Mouse (Mus musculus) CH12.LX (cell line): ENCODE measurements around the gene Bud23. TPM values are rescaled to one million over a fixed set of nuclear protein-coding genes. Genes with fewer than 3 reads are reported as not detected.

Experiments used
- DNase-seq: peaks from one replicate; pipeline ENCODE4 v3.0.0-alpha.2; 2013; ENCODE audit errors: extremely low read depth
- H3K27ac ChIP-seq: 2 replicates; pipeline ENCODE4 v1.5.1; 2012; ENCODE audit warnings: low read depth, mild to moderate bottlenecking, control low read depth, moderate library complexity; ENCODE audit not compliant: insufficient read depth
- H3K27me3 ChIP-seq: replicated peaks from 2 replicates; pipeline ENCODE3; 2012; ENCODE audit warnings: inconsistent platforms
- H3K36me3 ChIP-seq, 2 experiments: replicated peaks in 1 of 2; 2 replicates each; pipeline versions ENCODE3 to v1.6.1; 2012; ENCODE audit warnings: inconsistent platforms in 1 of 2, low read length in 1 of 2, mild to moderate bottlenecking in 1 of 2, mixed read lengths in 1 of 2, moderate library complexity in 1 of 2; ENCODE audit not compliant: control insufficient read depth in 1 of 2, insufficient read depth in 1 of 2
- H3K4me1 ChIP-seq, 2 experiments: 2 replicates each; pipeline ENCODE4 v1.6.1; 2012; ENCODE audit warnings: inconsistent platforms in 1 of 2, moderate library complexity in 1 of 2; ENCODE audit not compliant: insufficient read depth in 2 of 2, control insufficient read depth in 1 of 2
- H3K4me2 ChIP-seq: 2 replicates; pipeline ENCODE4 v1.6.1; 2012; ENCODE audit warnings: low read depth, mild to moderate bottlenecking, control low read depth; ENCODE audit not compliant: poor library complexity, insufficient read depth, severe bottlenecking
- H3K4me3 ChIP-seq, 3 experiments: fragments of 150-350 bp in 1 of 3; sonication (generic) in 1 of 3; replicated peaks in 1 of 3; 2 replicates each; pipeline versions ENCODE3 to v1.5.1; 2011 to 2012; ENCODE audit warnings: low read depth in 2 of 3, low read length in 2 of 3, mild to moderate bottlenecking in 2 of 3, moderate library complexity in 2 of 3, control low read depth in 1 of 3, improper control_type of control experiment in 1 of 3, inconsistent platforms in 1 of 3, mixed read lengths in 1 of 3; ENCODE audit not compliant: poor library complexity in 1 of 3
- H3K79me2 ChIP-seq: replicated peaks from 2 replicates; pipeline ENCODE4 v1.6.1; 2012; ENCODE audit warnings: mild to moderate bottlenecking, moderate library complexity; ENCODE audit not compliant: control insufficient read depth, poor library complexity, insufficient read depth, severe bottlenecking; ENCODE audit errors: extremely low read depth
- H3K9ac ChIP-seq: 2 replicates; pipeline ENCODE4 v1.6.1; 2012; ENCODE audit warnings: low read depth, mild to moderate bottlenecking, control low read depth, moderate library complexity; ENCODE audit not compliant: insufficient read depth
- H3K9me3 ChIP-seq: replicated peaks from 2 replicates; pipeline ENCODE3; 2012; ENCODE audit warnings: low read length, inconsistent platforms, mixed read lengths
- BHLHE40 ChIP-seq: IDR thresholded peaks from 2 replicates; pipeline ENCODE4 v1.6.1; 2011; ENCODE audit warnings: mild to moderate bottlenecking, low read depth, low read length, improper control_type of control experiment
- CTCF ChIP-seq, 2 experiments: IDR thresholded peaks in 1 of 2; conservative IDR thresholded peaks in 1 of 2; 2 replicates each; pipeline ENCODE4 v1.5.1; 2011 to 2012; ENCODE audit warnings: low read depth in 2 of 2, low read length in 2 of 2, improper control_type of control experiment in 1 of 2, inconsistent platforms in 1 of 2, mild to moderate bottlenecking in 1 of 2, moderate library complexity in 1 of 2
- E2F4 ChIP-seq: IDR thresholded peaks from 2 replicates; pipeline ENCODE4 v1.6.1; 2011; ENCODE audit warnings: low read depth, low read length, improper control_type of control experiment; ENCODE audit not compliant: insufficient replicate concordance
- ELF1 ChIP-seq: IDR thresholded peaks from 2 replicates; pipeline ENCODE4 v1.6.1; 2014; ENCODE audit warnings: low read depth, mild to moderate bottlenecking, inconsistent platforms, low read length, improper control_type of control experiment
- IRF4 ChIP-seq: IDR thresholded peaks from 2 replicates; pipeline ENCODE4 v1.6.1; 2014; ENCODE audit warnings: low read depth, mild to moderate bottlenecking, inconsistent platforms, low read length, improper control_type of control experiment
- MEF2A ChIP-seq: IDR thresholded peaks from 2 replicates; pipeline ENCODE4 v1.6.1; 2014; ENCODE audit warnings: low read depth, mild to moderate bottlenecking, inconsistent platforms, low read length, improper control_type of control experiment, borderline replicate concordance
- MXI1 ChIP-seq: IDR thresholded peaks from 2 replicates; pipeline ENCODE4 v1.6.1; 2011; ENCODE audit warnings: mild to moderate bottlenecking, low read depth, low read length, improper control_type of control experiment
- TCF12 ChIP-seq: IDR thresholded peaks from 2 replicates; pipeline ENCODE4 v1.6.1; 2014; ENCODE audit warnings: low read depth, mild to moderate bottlenecking, inconsistent platforms, low read length, improper control_type of control experiment
- USF2 ChIP-seq: conservative IDR thresholded peaks from 2 replicates; pipeline ENCODE4 v1.6.1; 2011; ENCODE audit warnings: low read depth, low read length, improper control_type of control experiment
- dilution Hi-C: fragments of 300-500 bp; cut with MboI; formaldehyde crosslinking; loops from 2 replicates; pipeline ENCODE4 v1.14.3; 2020; ENCODE audit warnings: low sequenced_read_pairs; ENCODE audit not compliant: extremely low pct_unique_long_range_greater_than_20kb, extremely low pct_ligation_motif_present
- in situ Hi-C: fragments of 300-500 bp; cut with MboI; formaldehyde crosslinking; loops from 3 replicates; pipeline ENCODE4 v1.14.3; 2019; ENCODE audit warnings: low sequenced_read_pairs, low pct_ligation_motif_present, low pct_unique_long_range_greater_than_20kb, mixed read lengths
- polyA plus RNA-seq: library from polyadenylated mRNA; unstranded; fragments of >175 nt; gene quantifications from 2 replicates; pipeline ENCODE4 v1.2.1, GENCODE M21; 2012; ENCODE audit warnings: low read depth; ENCODE audit not compliant: insufficient read length
- total RNA-seq, 2 experiments: library from RNA; depleted of rRNA; stranded (reverse); fragments of 300-350 nt in 1 of 2; fragments of >200 nt in 1 of 2; gene quantifications; 2 replicates each; pipeline ENCODE4 v1.2.3; 2012 to 2014

The Bud23 gene
- total and polyA plus RNA-seq, 3 experiments: 60.7 to 118 (median 62.1) TPM

DNA sequence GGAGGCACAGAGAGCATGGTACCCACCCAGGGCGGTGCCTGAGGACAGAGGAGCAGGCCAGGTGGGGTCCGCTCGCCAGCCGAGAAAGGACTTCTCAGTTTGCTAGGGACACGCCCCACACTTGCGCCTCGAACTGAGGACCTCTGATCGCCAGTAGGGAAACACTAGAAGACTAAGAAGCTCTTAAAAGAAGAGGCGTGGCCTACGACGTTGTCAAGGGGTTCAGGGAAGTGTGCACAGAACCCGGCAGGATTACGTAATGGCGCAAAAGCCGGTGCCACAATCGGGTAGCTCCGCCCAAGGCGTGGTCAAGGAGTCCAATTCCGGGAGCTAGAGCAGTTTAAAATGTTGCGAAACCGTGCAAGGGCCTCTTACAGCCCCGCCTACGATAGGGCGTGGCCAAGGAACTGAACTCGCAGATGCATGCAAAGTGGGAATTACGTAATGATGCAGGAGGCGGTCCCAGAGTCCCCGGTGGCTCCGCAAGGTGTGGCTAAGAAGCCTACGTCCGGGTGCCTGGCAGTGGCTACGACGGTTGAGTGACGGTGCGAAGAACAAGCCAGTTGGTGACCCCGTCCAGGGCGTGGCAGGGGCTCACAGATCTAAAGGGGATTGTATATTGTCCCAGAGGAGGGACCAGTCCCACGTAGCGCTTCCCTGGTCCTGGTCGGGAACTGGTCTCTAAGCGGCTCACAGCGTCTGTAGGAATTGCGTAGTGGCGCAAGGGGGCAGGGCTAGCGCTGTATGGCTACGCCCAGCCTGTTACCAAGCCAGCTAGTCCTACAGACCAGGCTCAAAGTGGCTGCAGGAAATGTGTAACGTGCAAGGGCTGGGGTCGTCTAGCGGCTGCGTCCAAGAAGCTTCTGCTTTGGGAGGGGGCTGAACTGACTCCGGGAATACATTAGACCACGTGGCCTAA is 55.8 kb downstream of the Bud23 start, which contains the start of gene Abhd11 (continued):
- peak; percentile 47 for TF ChIP-seq USF2

DNA sequence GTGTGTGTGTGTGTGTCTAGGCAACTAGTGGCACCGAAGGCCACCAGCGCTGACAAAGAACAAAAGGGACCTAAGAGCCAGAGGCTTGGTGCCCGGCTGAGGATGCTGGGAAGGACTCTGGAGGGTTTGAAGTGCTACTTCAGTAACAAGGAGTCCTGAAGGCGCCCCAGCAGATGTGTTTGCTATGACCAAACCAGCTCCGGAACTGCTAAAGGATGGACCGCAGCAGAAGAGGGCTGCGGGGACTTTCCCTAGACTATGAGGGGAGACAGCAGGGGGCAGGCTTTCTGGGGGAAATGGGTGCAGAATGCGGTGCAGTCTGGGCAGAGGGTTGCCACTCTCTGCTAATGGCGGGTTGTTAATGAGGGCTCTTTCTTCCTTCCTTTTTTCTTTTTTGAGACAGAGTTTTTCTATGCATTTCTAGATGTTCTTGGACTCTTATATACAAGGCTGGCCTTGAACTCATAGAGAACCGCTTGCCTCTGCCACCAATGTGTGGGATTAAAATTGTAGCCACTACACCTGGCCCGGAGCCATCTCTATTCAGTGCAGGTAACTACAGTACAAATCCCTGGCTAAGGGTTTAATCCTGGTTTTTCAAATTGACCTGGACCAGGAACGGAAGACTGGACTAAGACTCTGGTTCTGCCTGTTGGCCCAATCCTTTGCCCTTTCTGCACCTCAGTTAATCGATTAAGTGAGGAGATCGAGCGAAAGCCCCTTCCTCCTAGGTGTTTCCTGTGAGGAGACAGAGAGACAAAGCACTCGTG is 56.8 kb downstream of the Bud23 start:
- peaks cover 27% of the 10 kb centered on the region for H3K27me3 ChIP-seq
- peaks cover 10 to 30% of the 10 kb centered on the region in 2 experiments for H3K4me1 ChIP-seq
- peak; percentile 64 for DNase-seq
- H3K9ac ChIP-seq: peak overlapping the region; percentile 74
- no peaks in the 10 kb centered on the region; the same call in 1 of the 2 replicates for H3K79me2 ChIP-seq
- H3K27ac ChIP-seq: peak overlapping the region; percentile 71
- H3K4me2 ChIP-seq: peak overlapping the region; percentile 84
- dilution Hi-C loops: no loop called here
- peak overlapping the region; percentile 50 to 65 (median 57) for H3K4me3 ChIP-seq
- H3K36me3 ChIP-seq: peaks cover 2 to 18% of the 10 kb centered on the region in 2 experiments
- H3K9me3 ChIP-seq: no peaks in the 10 kb centered on the region
- TF ChIP-seq TCF12 (0 out of 2 replicates have a peak, but pooled peaks have one; percentile 47), BHLHE40 (0 out of 2 replicates have a peak, but pooled peaks have one; percentile 28), E2F4 (no peak), MXI1 (no peak), MEF2A (0 out of 2 replicates have a peak, but pooled peaks have one; percentile 24), IRF4 (0 out of 2 replicates have a peak, but pooled peaks have one; percentile 15), ELF1 (peak; percentile 43; the same call in 1 of the 2 replicates), CTCF (conservative IDR thresholded peaks at IDR 0.05 in 1 of 2, IDR thresholded peaks at IDR 0.05 in 1 of 2; ENCODE audit: low read depth in 2 of 2, low read length in 2 of 2) (peak in 1 of 2 experiments; percentile 53; a peak in 2 of 4 replicates), USF2 (no peak)
- in situ Hi-C loops: no loop called here

Other genes starting within 250 kb of the Bud23 start
- not detected in 2 replicates for gene Tmem270, start 158.2 kb downstream of the Bud23 start, total RNA-seq (2012; rRNA removed)
- not detected in 2 replicates for gene Tmem270, start 158.2 kb downstream of the Bud23 start, total RNA-seq (2014; rRNA removed)
- gene Tmem270, start 158.2 kb downstream of the Bud23 start, polyA plus RNA-seq: not detected in 2 replicates
- gene Cldn13, start 149.4 kb downstream of the Bud23 start, total RNA-seq (2012; rRNA removed): not detected in 2 replicates
- gene Cldn13, start 149.4 kb downstream of the Bud23 start, total RNA-seq (2014; rRNA removed): not detected in 2 replicates
- not detected in 2 replicates for gene Cldn13, start 149.4 kb downstream of the Bud23 start, polyA plus RNA-seq
- gene Mettl27, start 132.6 kb downstream of the Bud23 start, total RNA-seq (2012; rRNA removed): 1.7 and 1.9 TPM in 2 replicates
- 0.93 and 1.3 TPM in 2 replicates for gene Mettl27, start 132.6 kb downstream of the Bud23 start, total RNA-seq (2014; rRNA removed)
- gene Mettl27, start 132.6 kb downstream of the Bud23 start, polyA plus RNA-seq: 0.30 and 0.73 TPM in 2 replicates
- gene Cldn4, start 118.0 kb downstream of the Bud23 start, total RNA-seq (2012; rRNA removed): 0.08 TPM in 1 of 2 replicates, not detected in the other
- gene Cldn4, start 118.0 kb downstream of the Bud23 start, total RNA-seq (2014; rRNA removed): 0.16 and 0.51 TPM in 2 replicates
- gene Cldn4, start 118.0 kb downstream of the Bud23 start, polyA plus RNA-seq: 0.17 and 0.31 TPM in 2 replicates
- gene Cldn3, start 78.7 kb downstream of the Bud23 start, total RNA-seq (2012; rRNA removed): not detected in 2 replicates
- gene Cldn3, start 78.7 kb downstream of the Bud23 start, total RNA-seq (2014; rRNA removed): not detected in 2 replicates
- gene Cldn3, start 78.7 kb downstream of the Bud23 start, polyA plus RNA-seq: not detected in 2 replicates
- 36.0 and 37.1 TPM in 2 replicates for gene Abhd11, start 55.8 kb downstream of the Bud23 start, total RNA-seq (2012; rRNA removed)
- gene Abhd11, start 55.8 kb downstream of the Bud23 start, total RNA-seq (2014; rRNA removed): 31.2 and 36.6 TPM in 2 replicates
- 29.2 and 32.1 TPM in 2 replicates for gene Abhd11, start 55.8 kb downstream of the Bud23 start, polyA plus RNA-seq
- gene Stx1a, start 41.5 kb downstream of the Bud23 start, total RNA-seq (2012; rRNA removed): 2.0 and 2.4 TPM in 2 replicates
- 0.81 and 1.1 TPM in 2 replicates for gene Stx1a, start 41.5 kb downstream of the Bud23 start, total RNA-seq (2014; rRNA removed)
- gene Stx1a, start 41.5 kb downstream of the Bud23 start, polyA plus RNA-seq: 3.0 and 3.3 TPM in 2 replicates
- gene Dnajc30, start 757 bp downstream of the Bud23 start, total RNA-seq (2012; rRNA removed): 7.2 and 7.5 TPM in 2 replicates
- 4.1 and 4.9 TPM in 2 replicates for gene Dnajc30, start 757 bp downstream of the Bud23 start, total RNA-seq (2014; rRNA removed)
- 9.2 and 9.6 TPM in 2 replicates for gene Dnajc30, start 757 bp downstream of the Bud23 start, polyA plus RNA-seq
- gene Vps37d, start 13.3 kb upstream of the Bud23 start, total RNA-seq (2012; rRNA removed): 0.64 and 0.80 TPM in 2 replicates
- 0.20 and 0.56 TPM in 2 replicates for gene Vps37d, start 13.3 kb upstream of the Bud23 start, total RNA-seq (2014; rRNA removed)
- gene Vps37d, start 13.3 kb upstream of the Bud23 start, polyA plus RNA-seq: 0.40 TPM in 1 of 2 replicates, not detected in the other
- gene Mlxipl, start 24.9 kb upstream of the Bud23 start, total RNA-seq (2012; rRNA removed): not detected in 2 replicates
- not detected in 2 replicates for gene Mlxipl, start 24.9 kb upstream of the Bud23 start, total RNA-seq (2014; rRNA removed)
- not detected in 2 replicates for gene Mlxipl, start 24.9 kb upstream of the Bud23 start, polyA plus RNA-seq
- gene Tbl2, start 84.7 kb upstream of the Bud23 start, total RNA-seq (2012; rRNA removed): 26.3 and 31.9 TPM in 2 replicates
- 20.0 and 21.7 TPM in 2 replicates for gene Tbl2, start 84.7 kb upstream of the Bud23 start, total RNA-seq (2014; rRNA removed)
- 24.8 and 25.2 TPM in 2 replicates for gene Tbl2, start 84.7 kb upstream of the Bud23 start, polyA plus RNA-seq
- 20.1 and 22.0 TPM in 2 replicates for gene Bcl7b, start 103.3 kb upstream of the Bud23 start, total RNA-seq (2012; rRNA removed)
- gene Bcl7b, start 103.3 kb upstream of the Bud23 start, total RNA-seq (2014; rRNA removed): 21.6 and 24.1 TPM in 2 replicates
- 40.8 and 43.6 TPM in 2 replicates for gene Bcl7b, start 103.3 kb upstream of the Bud23 start, polyA plus RNA-seq
- 60.0 and 72.9 TPM in 2 replicates for gene Baz1b, start 122.3 kb upstream of the Bud23 start, total RNA-seq (2012; rRNA removed)
- 53.3 and 56.4 TPM in 2 replicates for gene Baz1b, start 122.3 kb upstream of the Bud23 start, total RNA-seq (2014; rRNA removed)
- gene Baz1b, start 122.3 kb upstream of the Bud23 start, polyA plus RNA-seq: 84.9 and 85.4 TPM in 2 replicates
- gene Fzd9, start 186.3 kb upstream of the Bud23 start, total RNA-seq (2012; rRNA removed): not detected in 2 replicates
- gene Fzd9, start 186.3 kb upstream of the Bud23 start, total RNA-seq (2014; rRNA removed): not detected in 2 replicates
- gene Fzd9, start 186.3 kb upstream of the Bud23 start, polyA plus RNA-seq: not detected in 2 replicates